Mouse (Mus musculus): ENCODE measurements around the gene Tex22.

Tex22 gene

DNA sequence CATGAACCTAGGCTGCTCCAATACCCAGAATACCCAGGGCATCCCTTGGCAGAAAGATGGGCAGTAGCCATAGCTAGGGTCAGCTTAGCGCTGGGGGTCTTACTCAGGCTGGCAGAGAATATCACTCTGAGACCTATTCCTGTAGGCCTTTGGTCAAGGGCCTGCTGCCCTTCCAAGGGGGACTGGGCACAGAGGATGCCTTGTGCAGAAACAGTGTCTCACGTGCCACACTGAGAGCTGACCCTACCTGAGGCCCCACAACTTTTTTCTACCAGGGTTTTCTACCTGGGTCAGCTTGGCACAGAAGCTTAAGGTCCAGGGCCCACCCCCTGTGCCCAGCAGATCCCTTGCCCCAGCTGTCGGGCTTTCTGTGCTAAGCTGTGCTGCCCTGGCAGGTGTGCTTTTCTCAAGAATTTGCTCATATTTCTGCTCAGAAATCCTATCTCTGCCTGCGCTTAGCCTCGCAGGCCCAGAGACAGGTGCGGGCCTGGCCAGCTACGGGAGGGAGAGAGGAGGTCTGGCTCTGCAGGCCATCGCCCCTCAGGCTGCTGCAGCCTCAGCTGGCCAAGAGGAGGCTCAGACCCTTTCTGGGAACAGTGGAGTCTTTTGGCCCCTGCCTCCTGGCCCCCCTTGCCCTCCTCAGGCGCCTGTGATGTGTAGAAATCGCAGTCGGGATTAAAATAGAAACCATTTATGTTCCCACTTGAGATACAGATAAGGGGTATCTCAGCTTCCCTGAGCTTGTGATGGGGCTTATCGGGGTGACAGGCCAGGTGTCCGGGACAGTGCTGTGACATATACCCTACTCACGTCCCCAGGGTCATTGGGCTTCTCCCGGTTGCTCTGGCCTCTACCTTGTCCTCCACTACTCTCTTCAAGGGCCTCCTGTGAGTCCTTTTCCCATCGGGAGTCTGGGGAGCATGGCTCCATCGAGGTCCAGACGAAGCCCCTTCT lies 63.2 kb downstream of the Tex22 start:
- no peak for DNase-seq (ENCODE audit: low read depth, low spot score)

DNA sequence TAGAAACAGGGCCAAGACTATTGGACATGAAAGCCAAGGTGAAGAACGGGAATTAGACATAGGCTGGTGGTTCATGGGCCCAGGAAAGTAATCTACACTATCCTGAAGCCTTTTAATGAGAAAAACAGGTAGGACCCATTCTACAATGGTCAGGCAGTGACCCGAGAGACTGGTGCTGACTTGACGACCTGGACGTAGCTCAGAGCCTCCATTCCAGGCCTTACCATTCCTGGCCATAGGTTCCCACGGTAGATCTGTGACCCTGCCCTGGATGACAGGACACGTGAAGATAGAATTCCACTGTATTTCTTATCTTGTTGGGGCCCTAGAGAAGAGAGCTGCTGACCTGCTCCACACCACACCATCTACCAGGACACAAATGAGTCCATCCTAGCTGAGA lies 64.0 kb downstream of the Tex22 start:
- DNase-seq (ENCODE audit: low read depth, low spot score) = no peak

Data from embryo, embryonic 11.5 days (tissue).